Mouse (Mus musculus): ENCODE measurements around the gene Thrap3. TPM values are rescaled to one million over a fixed set of nuclear protein-coding genes. Genes with fewer than 3 reads are reported as not detected.
"Not testable (repeated sequence)": the region's sequence is repeated elsewhere in the genome, so short reads cannot be mapped to it uniquely, and the experiment has no call there.

The Thrap3 gene
- total RNA-seq, 2 experiments from 2014 or later = 215 to 361 TPM

DNA sequence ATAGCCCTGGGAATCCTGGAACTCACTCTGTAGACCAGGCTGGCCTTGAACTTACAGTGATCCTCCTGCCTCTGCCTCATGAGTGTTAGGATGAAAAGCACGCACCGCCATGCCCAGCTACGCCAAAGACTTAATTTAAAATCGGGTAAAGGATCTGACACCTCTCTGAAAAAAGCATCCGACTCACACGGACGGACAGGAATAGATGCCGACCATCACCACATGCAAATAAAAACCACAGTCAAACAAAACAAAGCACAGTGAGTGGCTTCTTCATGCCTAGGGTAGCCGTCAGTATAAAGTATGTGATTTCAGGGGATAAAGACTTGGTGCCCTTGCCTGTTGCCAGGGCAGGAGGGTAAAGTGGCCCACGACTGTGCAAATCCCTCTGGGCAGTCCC is 17.5 kb upstream of the Thrap3 start:
- no peak for ATAC-seq (replicated peaks; ENCODE audit: poor library complexity, severe bottlenecking)

DNA sequence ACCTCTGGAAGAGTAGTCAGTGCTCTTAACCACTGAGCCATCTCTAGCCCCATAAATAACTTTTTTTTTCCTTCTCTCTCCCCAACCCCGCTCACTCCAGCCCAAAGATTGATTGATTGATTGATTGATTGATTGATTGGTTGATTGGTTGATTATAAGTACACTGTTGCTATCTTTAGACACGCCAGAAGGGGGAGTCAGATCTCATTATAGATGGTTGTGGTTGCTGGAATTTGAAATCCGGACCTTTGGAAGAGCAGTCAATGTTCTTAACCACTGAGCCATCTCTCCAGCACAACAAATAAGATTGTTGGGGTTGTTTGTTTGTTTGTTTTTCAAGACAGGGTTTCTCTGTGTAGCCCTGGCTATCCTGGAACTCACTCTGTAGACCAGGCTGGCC is 17.0 kb upstream of the Thrap3 start:
- ATAC-seq (replicated peaks; ENCODE audit: poor library complexity, severe bottlenecking) = not testable (repeated sequence)

DNA sequence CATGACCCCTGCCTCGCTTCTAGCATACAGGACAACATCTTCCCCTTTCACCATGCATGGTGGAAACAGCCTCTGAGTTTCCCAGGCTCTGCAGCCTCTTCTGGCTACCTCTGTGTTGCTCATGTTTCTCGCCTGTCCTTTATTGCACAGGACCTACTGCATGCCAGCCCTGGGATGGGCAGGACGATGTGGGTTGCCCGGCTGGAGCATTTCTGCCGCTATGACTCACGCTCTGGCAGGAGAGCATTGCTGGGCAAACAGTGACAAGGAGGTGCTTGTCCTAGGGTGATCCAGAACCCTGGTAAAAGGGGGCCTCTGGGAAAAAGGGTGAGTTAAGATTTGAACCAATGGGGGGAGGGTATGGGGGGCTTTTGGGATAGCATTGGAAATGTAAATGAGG is 15.2 kb upstream of the Thrap3 start:
- ATAC-seq (replicated peaks; ENCODE audit: poor library complexity, severe bottlenecking) = no peak

DNA sequence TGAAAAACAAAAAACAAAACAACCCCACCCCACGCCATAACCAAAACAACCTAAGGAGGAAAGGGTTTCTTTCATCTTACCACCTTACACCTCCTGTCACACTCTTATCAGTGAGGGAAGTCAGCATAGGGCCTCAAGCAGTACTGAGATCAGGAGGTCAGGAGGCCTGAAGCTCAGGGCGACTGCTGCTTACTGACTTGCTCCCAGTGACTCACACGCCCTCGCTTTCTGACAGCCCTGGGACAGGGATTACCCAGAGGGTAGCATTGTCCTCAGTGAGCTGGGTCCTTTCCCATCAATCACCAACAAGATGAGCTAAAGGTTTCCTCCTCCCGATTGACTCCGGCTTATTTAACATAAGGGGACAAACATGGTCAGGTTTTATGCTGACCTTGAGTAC is 4.5 kb upstream of the Thrap3 start:
- no peak for ATAC-seq (replicated peaks; ENCODE audit: poor library complexity, severe bottlenecking)

GRCm38 (mm10) chr4:126205386-126205785 is 2.8 kb upstream of the Thrap3 start:
- ATAC-seq (replicated peaks; ENCODE audit: poor library complexity, severe bottlenecking) = no peak

DNA sequence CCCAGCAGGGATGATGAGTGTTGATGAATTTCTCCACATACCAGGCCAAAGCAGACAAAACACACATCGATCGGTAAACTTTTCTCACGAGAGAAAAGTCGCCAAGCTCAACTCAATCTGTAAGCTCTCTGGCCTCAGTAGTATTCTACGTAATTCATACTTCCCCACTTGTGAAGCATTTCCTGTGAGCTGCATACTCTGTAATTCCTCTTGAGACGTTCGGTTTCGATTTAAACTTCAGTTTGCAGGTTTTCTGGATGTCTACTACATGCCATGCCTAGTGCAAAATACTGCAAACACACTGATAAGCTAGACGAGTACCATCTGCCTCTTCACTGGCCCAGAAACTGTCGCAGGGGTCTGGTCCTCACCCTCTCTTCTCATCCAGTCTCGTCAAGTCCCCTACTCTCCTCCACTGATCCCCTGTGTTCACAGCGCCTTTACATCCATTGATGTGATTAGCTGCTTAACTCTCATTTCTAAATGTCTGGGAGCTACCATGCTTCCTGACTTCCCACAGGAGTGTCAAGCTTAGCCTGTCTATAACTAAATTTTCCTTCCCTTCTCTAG is 2.2 kb upstream of the Thrap3 start:
- no peak for ATAC-seq (replicated peaks; ENCODE audit: poor library complexity, severe bottlenecking)

- ATAC-seq (replicated peaks; ENCODE audit: poor library complexity, severe bottlenecking) = no peak
Observed at GRCm38 (mm10) chr4:126204016-126204415, 1.5 kb upstream of the Thrap3 start.

DNA sequence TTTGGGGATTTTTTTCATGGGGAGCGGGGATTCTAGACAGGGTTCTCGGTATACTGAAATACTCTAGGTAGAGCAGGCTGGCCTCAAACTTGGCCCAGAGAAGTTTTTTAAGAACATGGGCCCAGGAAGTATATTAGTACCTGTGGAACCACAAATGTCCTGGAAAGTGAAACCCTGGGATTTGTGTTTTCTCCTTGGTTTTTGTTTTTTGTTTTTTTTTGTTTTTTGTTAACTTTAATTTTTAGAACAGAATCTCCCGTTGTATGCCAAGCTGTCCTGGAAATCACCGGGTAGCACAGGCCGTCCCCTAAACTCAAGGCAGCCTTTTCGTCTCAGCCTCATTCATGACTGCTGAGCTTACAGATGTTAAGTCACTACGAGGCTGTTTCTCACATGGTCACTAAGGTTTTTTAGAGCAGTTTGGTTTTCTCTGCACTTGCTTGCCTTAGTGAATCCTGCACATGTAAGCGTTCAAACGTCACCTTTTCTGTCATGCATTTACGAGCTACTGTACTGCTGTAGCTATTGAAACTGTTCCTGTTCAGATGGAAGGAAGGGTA is 856 bp upstream of the Thrap3 start:
- ATAC-seq (replicated peaks; ENCODE audit: poor library complexity, severe bottlenecking) = no peak

DNA sequence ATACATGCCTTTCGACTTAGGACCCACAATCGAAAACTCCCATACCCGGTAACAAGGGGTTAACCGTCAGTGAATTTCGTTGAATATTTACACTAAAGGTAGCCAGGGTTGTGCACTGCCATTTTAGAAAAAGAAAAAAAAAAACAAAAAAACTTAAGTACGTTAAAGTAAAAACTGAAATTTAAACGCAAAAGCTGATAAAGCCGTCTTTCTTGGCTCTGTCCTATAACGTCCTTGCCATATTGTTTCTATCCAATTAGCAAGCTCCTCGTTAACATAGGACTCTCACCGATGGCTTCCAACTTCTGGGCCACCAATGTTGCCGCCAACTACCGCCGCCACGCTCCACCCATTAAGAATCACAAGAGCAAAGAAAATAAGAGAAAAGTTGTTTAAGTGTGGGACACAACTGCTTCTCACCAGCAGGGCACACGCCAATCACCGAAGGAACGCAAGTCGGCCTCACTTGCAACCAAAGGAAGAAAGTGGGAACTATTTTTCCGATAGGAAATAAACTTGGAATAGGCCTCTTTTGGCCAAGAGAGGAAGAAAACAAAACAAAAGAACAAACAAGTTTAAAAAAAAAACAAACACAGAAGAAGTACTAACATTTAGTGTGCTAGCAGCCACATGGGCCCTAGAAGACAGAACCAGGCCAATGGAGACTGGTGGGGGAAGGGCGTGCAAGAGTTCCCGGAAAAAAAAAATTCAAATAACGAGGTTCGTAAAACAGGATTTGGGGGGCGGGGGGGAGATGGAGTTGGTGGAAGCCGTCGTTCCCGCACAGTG is 852 bp downstream of the Thrap3 start:
- peak; percentile 21 for ATAC-seq (replicated peaks; ENCODE audit: poor library complexity, severe bottlenecking)

GRCm38 (mm10) chr4:126200656-126201055 is 1.9 kb downstream of the Thrap3 start:
- no peak for ATAC-seq (replicated peaks; ENCODE audit: poor library complexity, severe bottlenecking)

GRCm38 (mm10) chr4:126200036-126200435 is 2.5 kb downstream of the Thrap3 start:
- ATAC-seq (replicated peaks; ENCODE audit: poor library complexity, severe bottlenecking) = no peak

- ATAC-seq (replicated peaks; ENCODE audit: poor library complexity, severe bottlenecking) = no peak
Observed at GRCm38 (mm10) chr4:126199556-126199955, 3.0 kb downstream of the Thrap3 start.

- no peak for ATAC-seq (replicated peaks; ENCODE audit: poor library complexity, severe bottlenecking)
Observed at GRCm38 (mm10) chr4:126197485-126197884, 5.1 kb downstream of the Thrap3 start.

GRCm38 (mm10) chr4:126194916-126195315 is 7.6 kb downstream of the Thrap3 start:
- peak; percentile 65 for ATAC-seq (replicated peaks; ENCODE audit: poor library complexity, severe bottlenecking)

- no peak for ATAC-seq (replicated peaks; ENCODE audit: poor library complexity, severe bottlenecking)
Observed at GRCm38 (mm10) chr4:126194216-126194615, 8.3 kb downstream of the Thrap3 start.

DNA sequence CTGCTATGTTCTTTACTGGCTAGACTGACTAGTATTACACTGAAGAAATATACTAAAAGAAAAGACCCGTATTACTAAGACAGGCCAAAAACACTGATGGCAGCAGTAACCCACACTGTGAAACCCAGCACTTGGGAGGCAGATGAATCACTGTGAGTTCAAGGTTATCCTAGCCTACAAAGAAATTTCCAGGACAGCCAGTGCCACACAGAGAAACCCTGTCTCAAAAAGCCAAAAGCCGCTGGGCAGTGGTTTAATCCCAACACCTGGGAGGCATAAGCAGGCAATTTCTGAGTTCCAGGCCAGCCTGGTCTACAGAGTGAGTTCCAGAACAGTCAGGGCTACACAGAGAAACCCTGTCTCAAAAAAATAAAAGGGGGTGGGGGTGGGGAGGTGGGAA is 11.9 kb downstream of the Thrap3 start:
- ATAC-seq (replicated peaks; ENCODE audit: poor library complexity, severe bottlenecking) = no peak

DNA sequence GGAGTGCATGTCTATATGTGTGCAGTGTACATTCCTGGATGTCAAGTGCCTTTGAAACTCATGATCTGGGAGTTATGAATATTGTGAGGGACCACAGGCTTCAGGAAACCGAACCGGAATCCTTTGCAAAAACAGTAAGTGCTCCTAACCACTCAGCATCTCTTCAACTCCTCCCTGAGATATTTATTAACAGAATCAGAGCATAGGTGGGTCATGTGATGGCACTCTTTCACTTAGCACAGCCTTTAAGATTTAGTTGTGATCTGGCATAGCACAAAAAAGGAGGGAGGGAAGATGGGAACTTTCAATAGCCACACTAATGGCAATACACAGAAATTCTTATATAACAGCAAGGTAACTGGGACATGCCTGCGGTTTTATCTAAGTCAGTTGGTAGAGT is 15.5 kb downstream of the Thrap3 start:
- no peak for ATAC-seq (replicated peaks; ENCODE audit: poor library complexity, severe bottlenecking)

DNA sequence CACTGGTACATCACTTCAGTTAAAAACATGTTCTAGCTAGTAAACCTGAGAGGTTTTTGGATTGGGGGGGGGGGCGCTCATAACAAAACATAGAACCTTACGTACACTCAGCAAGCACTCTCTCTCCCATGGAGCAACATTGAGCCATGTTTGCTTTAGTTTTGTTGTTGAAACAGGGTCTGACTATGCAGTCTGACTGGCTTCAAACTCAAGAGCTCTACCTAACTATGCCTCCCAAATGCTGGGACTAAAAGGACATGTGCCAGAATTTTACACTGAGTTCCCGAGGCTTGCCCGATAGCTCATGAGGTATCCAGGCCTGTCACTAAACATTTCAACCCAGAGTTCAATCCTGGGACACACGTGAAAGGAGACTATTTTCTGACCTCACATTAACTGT is 19.5 kb downstream of the Thrap3 start:
- ATAC-seq (replicated peaks; ENCODE audit: poor library complexity, severe bottlenecking) = no peak

DNA sequence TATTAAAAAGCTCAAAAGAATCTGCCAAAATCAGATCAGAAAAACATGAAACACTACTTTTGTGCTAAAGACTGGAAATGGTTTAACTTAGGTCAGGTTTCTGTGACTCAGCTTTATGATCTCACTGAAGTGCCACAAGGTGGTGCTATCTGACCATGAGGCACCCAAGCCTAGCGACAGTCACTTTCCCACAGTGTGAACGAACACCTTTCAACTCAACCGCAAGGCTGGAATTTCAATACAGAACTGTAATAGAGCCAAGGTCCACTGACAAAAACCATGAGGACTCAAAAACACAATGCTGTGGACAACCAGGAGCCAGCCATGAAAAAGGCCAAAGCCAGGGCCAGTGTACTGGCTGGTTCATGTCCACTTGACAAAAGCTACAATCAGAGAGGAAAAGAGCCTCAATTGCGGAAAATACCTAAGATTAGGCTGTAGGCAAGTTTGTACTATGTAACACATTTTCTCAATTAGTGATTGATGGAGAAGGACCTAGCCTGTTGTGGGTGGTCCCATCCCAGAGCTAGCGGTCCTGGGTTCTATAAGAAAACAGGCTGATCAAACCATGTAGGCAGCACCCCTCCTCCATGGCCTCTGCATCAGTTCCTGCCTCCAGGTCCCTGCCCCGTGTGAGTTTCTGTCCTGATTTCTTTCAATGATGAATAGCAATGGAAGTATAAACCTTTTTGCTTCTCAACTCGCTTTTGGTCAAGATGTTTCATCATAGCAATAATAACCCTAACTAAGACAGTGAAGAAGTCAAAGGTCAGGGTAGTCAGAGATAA is 21.2 kb downstream of the Thrap3 start:
- ATAC-seq (replicated peaks; ENCODE audit: poor library complexity, severe bottlenecking) = peak; percentile 50

DNA sequence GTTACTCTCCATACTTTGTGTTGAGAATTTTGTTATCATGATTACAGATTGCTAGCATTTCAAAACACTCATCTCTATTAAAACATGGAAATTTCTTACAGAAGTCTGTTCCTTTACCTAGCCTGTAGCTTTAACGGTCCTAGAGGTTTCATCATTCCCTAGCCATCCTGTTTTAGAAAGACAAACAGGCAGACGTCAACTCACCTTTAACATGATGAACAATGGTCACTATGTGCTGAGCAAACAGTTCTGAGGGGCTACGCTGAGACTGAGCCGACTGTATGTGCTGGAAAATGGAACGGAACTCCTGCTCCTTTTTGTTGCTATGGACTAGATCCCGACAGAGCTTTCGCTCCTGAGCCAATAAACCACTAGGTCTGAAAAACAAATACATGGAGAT is 26.6 kb downstream of the Thrap3 start:
- not testable (repeated sequence) for ATAC-seq (replicated peaks; ENCODE audit: poor library complexity, severe bottlenecking)

DNA sequence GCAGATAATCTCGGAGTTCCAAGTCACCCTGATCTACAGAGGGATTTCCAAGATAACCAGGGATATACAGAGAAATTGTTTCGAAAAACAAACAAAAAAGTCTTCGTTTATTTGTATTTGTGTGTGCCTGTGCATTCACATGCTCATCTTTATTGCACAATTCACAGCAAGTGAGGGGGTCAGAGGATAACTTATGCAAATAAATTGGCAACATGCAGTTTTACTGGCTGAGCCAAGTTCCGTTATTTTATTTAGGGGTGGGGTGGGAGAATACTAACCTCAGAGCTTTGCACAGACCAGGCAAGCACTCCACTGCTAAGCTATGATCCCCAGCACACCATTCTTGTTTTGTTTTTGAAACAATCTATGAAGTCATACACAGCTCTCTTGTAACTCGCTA is 28.8 kb downstream of the Thrap3 start:
- no peak for ATAC-seq (replicated peaks; ENCODE audit: poor library complexity, severe bottlenecking)
